Mouse (Mus musculus) telencephalon, adult 2 months (tissue): Measurements from ENCODE around the gene Rbbp7.
A peak's percentile ranks its signal among the peaks of the same experiment; 100 is the strongest.
"Not testable (repeated sequence)": the region's sequence is repeated elsewhere in the genome, so short reads cannot be mapped to it uniquely, and the experiment has no call there.

Source experiments
- DNase-seq: peaks from one replicate; pipeline ENCODE4 v3.0.0-alpha.2; 2011; ENCODE audit warnings: low read depth, low spot score

The Rbbp7 gene

DNA sequence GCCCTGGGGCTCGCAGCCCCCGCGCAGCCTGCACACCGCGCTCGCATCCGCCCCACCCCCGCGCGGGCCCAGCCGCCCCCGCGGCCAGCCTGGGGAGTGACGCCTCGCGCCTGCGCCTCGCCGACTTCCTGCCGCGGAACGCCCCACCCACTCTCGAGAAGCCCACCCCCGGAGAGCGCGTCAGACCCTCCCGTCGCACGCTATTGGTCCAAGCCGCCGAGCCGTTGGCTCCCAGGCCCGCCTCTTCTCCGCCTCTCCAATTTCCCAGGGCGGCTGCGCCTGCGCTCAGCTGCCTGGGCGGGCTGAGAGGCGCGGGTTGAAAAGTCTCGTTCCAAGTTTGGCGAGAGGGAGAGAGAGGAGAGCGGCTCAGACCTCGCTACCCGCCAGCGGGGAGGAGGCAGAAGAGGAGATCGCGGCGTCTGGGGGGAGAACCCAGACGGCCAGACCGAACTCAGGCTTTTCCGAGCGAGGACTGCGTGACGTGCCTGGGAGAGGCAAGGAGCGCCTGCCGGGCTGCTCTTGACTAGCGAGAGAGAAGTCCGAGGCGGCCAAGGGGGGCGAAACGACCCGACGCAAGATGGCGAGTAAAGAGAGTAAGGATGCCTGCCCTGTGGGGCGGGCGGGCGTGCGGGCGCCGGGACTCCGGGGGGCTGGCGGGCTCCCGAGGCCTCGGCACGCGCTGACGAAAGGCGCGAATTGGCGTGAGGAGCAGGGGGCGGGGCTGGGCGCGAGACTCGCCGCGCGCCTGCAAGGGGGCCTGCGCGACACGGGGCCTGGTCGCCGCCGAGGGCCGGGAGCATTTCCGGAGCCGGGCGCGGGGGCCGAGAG, at the start of gene Rbbp7:
TSS of gene Rbbp7 (plus strand) at position 288 of the 828 bp plus-strand sequence.
- peak; percentile 78 for DNase-seq

DNA sequence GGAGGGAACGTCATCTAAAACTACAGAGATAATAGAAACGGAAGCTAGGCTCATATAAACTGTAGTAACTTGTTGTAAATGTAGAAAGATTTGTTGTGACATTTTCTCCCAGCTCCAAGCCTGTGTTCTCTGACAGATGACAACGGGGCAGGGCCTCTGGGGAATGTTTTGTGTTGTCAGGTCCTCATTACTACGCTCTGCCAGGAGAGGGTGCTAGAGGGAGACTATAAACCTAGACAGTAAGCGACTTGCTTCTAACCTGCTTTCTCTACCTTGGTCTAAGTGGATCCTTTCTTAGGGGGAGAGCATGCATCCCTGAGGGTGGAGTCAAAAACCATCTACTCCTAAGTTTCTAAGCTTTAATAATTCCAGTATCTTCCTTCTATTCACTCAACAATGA, 42.4 kb upstream of the Rbbp7 start:
- no peak for DNase-seq

DNA sequence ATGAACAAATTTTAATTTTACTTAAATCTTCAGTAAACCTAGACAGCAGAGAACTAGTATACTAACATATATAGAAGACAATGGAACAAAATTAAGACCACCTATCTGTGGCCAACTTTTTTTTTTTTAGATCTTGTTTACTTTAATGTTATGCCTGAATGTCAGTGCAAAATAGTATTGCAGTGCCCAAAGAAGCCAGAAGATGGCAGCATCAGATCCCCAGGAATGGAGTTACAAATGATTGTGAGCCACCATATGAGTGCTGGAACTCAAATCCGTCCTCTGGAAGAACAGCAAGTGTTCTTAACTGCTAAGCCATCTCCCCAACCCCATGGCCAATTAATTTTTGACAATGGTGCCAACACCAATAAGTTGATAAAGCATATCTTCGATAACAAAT, 40.6 kb upstream of the Rbbp7 start:
- DNase-seq, result no peak

DNA sequence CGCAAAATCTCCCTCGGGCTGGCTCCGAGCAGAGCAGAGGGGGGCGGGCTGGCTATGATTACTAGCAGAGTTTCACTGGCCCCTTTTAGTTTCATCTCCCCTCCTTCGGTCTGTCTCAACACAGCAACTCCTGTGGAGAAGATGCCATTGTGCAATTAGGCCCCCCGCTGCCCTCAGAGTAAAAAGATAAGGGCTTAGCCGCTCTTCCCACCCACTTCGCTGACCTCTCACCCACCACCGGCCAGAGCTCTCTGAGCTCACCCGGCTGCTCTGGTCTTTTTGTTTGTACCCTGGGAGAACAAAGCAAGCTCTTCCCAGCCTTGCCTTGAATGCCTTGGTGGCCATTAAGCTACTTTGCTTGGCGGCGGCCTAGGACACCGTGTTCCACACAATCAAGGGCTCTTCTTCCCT, 32.8 kb upstream of the Rbbp7 start:
- no peak for DNase-seq

DNA sequence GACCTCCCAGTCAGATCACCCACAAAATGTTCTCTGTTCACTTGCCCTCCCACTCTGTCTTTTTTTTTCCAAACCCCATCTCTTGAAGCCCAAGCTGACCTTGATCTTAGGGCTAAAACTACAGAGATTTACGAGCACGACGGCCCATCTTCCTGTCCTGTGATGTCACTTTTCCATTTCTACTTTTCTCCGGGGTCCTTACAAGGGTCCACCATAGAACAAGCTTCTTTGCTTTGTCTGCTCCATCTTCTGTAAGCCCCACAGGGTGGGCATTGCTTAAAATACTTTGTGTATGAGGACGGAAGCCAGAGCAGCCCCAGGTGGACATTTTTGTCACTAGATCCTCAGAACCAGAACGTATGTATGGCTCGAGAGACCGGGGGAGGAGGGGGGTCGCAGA, 32.4 kb upstream of the Rbbp7 start:
- DNase-seq, result no peak

DNA sequence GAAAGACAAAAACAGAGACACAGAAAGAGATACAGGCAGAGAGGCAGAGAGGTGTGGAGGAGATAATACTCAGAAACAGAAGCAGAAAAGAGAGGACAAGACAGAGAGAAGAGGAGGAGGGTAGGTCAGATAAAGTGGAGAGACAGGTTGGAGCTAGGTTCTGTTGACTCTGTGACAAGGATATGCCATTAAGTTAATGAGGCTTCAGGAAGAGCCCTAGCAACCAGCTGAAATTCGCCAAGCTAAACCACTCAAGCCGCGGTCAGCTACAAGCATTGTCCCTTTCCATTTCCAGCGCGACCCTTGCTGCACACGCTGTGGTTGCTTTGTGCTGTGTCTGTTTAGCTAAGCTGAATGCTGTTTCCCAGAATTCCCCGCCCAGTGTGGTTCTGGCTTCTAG, 32.0 kb upstream of the Rbbp7 start:
- DNase-seq, result no peak

DNA sequence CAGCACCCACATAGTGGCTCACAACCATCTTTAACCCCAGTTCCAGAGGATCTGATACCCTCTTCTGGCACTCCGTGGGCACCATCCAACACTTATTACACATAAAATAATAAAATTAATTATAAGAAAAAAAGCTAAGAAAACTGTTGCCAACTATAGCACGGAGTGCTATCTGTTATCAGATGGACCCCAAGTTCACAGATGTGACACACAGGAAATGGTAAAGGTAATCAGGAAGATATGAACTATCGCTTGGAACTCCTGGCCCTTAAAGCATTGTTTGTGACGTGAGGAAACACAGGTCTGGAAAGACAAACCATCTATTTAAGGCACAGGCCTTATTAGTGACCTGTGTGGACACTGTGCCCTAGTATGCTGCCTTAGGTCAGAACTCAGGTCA, 30.2 kb upstream of the Rbbp7 start:
- DNase-seq, result no peak

DNA sequence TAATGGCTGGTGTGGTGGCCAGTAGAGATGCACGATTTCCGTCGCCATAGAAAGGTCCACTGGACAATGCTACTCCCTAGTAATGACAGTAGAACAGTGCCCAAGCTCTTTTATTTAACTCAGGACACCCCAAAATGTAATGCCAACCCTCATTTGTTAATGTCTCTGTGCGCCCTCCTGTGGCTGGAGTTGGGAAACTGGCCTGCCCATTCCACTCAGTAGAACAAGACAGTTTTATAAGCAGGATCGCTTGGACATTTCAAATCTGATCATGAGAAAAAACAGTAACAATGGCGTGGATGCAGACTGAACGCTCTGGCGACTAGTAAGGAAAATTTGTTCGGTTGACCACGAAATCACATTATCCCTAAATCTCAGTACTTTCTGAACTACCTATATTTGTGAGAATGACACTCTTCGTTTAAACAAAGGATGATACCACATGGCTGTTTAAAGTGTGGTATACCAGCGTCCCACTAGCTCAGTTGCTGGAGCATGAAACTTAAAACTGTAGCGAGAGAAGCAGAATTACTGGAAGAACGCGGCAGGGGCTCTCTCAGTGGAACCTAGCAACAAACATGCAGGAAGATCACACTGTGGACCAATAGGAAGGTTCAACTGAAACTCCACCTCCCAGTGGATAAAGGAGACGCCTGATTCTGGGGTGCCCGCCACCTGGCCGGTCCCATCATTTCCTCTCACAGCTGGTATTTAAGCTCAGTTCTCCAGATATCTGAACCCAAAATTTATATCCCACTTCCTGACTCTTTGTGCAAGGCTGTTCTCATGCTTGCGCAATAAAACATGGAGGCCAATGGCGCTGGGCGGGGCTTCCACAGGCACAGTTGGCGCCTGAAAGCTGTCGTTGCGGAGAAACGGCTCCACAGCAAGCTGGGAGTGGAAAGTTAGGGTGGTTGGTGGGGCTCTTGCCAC, 24.9 kb upstream of the Rbbp7 start:
- peak; percentile 52 for DNase-seq

DNA sequence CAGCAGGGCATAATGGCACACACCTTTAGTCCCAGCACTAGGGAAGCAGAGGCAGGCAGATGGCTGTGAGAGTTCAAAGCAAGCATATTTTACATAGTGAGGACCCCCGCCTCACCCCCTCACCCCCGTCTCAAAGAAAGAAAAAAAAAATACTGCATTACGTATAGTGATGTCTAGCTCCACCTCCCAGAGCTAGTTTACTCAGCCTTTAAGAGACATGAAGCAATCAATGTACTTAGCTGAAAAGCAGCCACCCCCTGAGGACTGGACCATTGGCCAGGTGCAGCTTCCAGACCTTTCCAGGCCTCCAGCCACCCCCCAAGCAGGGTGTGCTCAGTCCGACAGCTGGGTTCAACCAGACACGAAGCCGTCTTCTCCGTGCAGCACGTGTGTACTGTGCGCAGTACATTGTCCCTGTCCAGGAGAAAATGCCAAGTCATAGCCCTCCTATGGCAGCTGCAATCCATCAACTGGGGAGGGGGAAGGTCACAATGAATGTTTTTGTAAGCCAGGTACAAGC, 24.0 kb upstream of the Rbbp7 start:
- no peak for DNase-seq

DNA sequence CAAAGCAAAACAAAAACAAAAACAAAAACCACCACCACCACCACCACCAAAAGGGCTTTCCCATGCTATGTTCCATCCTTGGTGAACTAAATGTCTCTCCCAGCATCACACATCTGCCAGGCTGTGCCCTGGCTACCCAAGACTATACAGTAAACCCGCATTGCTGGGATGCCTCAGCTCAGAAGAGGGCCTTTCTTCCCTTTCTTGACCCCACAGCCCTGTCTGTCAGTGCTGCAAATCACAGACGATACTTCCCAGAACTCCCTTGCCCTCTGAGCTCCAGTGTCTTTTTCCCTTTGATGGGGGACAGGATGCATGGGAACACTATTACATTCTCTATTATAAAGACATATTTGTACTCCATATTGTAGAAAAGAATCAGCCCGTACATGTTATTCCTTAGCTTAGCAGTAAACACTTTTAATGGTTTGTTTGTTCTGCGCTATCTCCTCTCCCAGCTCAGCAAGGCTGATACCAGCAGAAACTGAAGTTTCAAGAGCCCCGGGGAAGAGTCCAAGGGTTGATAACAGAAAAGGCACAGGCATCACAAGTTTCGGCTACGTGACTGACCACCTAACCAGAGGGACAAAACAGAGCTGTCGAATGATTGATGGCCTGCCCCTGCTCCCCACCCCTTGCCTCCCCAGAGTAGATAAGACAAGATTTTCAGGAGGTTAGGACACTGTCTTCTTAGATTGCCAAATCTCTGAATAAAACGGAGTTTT, 11.3 kb upstream of the Rbbp7 start:
- DNase-seq, result no peak

DNA sequence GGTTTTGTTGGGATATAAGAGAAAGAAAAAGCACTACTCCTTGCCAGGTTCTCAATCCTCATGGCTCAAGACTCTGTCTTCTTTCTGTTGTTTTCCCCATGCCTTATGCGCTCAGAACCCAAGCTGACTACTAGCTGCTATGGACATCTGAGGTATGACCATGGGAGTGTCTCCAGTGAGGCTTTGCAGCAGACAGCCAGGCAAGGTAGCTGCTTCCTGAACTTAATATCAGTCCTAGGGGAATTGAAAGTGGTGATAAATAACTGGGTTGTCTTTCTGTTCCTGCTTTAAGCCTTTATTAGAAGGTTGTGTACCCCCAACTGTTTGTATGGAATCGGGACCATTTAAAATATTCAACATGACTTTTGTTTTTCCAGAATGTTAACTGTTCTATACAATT, 7.8 kb upstream of the Rbbp7 start:
- DNase-seq, result no peak

DNA sequence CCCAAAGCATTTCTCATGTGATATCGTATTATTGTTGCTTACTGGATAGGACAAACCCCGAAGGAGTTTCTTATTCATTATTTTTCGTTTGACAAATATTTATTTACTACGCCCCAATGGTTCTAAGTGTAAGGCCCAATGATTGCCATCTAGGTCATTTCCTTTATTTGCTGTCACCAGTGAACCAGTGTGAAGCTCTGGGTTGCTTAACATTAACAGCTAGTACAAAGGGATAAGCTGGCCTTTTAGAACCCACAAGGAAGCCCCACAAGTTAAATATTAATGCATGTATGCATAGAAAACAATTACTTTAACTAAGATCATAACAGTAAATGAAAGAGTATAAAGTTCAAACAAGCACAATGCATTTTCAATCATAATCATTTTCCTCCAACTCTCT, 5.9 kb upstream of the Rbbp7 start:
- no peak for DNase-seq

DNA sequence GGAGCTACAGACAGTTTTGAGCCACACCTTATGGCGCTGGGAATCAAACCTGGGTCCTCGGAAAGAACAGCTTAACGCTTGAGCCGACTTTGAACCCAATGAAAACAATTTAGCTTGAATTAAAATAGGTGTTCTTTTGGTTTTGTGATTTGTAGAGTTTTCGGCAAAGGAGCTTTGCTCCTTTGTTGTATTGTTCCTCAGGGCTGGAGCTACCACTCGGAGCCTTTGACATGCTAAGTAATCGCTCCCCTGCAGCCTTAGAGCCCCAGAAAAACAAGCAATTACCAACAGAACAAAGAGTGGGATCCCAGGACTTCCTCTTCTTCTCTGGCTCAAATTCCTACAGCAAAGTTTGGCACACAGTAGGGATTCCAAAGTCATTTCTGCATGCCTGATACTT, 4.1 kb upstream of the Rbbp7 start:
- no peak for DNase-seq

DNA sequence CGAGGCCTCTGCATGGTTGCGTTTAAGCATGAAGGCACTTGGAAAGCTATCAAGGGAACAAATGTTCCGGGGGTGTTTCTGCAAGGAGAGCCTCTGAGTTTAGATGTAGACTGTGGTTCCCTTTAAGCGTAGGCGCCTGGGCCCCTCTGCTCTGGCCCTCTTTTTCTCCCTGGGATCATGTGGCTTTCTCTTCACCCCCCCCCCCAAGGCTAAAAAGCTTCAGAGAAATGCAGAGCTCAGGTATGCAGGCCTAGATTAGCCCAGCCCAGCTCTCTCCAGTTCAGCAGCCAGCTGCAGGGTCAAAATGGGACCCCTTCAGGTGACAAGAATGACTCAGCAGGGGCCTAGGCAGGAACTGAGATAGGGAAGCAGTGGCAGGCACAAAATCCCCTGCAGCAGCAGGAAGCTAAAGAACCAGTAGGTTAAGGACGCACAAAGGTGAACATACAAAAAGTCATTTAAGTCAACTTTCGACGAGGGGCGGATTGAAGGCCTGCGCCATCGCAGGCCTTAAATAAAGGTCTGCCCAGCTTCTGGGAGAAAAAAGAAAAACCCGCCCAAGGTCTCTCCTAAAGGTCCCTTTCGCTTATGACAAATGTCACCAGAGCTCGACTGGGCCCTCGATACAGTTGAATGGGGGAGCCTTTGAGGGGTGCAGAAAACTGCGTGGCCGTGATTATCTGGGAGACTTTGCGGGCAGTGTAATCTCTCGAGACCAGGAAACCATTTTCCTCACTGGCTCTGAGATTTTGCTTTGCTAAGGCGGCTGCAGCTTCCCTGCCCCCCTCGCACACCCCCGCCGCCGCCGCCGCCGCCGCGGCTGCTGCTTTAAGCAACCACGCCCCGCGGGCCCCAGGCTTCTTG, 719 bp upstream of the Rbbp7 start:
- peak; percentile 73 for DNase-seq

DNA sequence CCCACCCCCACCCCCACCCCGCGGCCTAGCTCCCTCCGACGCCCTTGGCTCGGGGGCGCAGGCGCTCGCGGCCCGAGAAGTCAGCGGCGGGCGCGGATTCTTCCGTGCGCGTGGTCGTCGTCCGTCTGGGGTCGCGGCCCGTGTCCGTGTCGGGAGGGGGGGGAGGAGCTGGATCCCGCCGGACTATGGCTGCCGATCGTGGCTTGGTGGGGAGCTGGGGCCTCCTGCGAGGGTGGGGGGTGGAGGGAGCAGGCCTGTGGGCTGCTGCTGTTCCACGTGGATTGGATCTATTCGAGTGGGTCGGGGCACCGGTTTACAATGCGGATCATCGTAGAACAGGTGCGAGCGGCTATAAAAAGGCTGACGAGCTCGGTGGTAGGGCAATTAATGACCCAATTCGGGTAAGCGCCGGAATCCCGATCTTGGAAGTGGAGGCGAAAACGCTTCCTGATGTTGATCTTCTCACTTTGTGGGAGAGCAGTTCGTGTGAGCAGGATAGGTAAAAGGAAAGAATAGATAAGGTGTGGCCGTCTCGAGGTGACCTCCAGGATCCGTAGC, 835 bp downstream of the Rbbp7 start:
- DNase-seq, result no peak

DNA sequence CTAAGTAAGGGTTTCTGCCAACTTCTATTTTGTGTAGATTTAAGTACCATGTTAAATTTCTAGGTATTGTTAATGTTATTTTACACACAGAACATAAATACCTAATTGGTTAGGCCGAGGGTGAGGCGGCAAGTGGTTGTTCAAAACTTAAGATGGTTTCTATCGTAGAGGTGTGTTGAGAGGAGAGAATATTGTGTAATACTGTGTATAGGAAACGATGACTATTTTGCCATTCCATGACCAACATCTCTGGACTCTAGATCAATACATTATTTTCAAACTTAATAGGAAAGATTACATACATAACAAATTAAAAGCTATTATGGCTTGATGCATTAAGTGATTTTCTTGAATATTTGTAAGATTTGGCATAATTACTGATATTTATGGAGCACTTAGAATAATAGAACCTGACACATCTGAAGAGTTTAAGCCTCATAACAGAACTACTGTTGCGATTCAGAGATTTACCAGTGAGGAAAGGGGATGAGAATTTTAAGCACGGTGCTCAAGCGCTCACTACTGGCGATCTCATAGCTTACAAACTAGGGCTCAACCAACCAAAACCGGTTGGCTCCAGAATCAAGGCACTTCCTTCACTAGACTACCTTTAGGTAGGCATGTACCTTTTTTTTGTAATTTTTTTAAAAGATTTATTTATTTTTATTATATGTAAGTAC, 1.7 kb downstream of the Rbbp7 start:
- DNase-seq, result no peak

DNA sequence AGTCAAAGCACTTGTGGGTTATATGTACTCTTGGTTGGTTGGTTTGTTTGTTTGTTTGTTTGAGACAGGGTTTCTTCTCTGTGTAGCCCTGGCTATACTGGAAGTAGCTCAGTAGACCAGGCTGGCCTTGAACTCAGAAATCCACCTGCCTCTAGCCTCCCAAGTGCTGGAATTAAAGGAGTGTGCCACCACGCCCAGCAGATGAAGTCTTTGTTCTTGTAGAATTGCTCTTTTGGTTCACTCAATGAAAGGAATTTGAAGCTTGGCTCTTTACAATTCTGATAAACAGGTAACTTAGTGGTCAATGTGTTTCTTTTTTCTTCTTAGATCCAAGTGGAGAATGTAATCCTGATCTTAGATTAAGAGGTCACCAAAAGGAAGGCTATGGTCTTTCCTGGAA, 10.5 kb downstream of the Rbbp7 start:
- DNase-seq, result no peak

DNA sequence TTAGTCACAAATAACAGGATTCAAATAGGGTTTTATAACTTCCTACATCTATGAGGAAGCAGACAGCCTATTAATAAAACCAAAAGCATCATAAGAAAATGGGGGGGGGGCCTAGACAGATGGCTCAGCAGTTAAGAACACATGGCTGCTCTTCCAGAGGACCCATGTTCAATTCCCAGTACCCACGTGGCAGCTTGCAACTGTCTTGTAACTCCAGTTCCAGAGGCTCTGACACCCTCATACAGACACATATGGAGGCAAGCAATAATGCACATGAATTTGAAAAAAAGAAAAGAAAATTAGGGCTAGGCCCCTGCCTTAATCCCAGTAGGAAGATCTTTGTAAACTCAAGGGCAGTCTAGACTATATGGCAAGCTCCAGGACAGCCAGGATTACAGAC, 28.2 kb downstream of the Rbbp7 start:
- DNase-seq, result no peak

DNA sequence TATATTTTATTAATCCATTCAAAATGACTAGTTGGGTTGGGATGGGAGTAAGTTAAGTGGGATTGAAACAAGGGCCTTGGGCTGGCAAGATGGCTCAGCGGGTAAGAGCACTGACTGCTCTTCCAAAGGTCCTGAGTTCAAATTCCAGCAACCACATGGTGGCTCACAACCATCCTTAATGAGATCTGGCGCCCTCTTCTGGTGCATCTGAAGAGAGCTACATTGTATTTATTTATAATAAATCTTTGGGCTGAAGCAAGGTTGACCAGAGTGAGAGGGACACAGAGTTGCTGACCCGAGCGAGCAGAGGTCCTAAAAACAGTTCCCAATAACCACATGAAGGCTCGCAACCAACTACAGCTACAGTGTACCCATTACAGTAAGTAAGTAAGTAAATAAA, 31.2 kb downstream of the Rbbp7 start:
- not testable (repeated sequence) for DNase-seq

DNA sequence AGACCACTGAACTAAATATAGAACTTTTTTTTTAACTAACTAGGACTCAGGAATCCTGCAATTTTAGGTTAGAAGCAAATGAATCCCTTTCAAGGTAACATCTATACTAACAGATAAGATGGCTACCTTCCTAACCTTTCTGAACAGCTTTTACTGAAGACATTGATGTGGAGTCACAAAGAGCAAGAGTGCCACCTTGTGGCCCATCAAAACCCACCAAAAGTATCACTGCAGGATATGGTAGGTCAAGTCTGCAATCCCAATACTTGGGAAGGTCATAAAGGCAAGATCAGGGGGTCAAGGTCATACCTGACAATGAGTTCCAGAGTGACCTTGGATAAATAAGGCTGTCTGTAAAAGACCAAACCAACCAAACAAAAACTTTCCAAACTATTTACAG, 40.2 kb downstream of the Rbbp7 start:
- peak; percentile 15 for DNase-seq
